Mouse (Mus musculus) E14TG2a.4 (cell line): ENCODE measurements around the gene Tekt1.

Experiments used
- CTCF ChIP-seq: conservative IDR thresholded peaks from 2 replicates; pipeline ENCODE4 v1.5.1; 2014; ENCODE audit warnings: low read length
- POU5F1 ChIP-seq: IDR thresholded peaks from 2 replicates; pipeline ENCODE4 v1.6.1; 2014; ENCODE audit warnings: low read length, borderline replicate concordance

GRCm38 (mm10) chr11:72367934-72368674, 5.9 kb upstream of the Tekt1 start:
- TF ChIP-seq CTCF (no peak), POU5F1 (no peak)
